Mouse (Mus musculus) midbrain, embryonic 11.5 days (tissue): ENCODE results near the gene Cys1. TPM values are rescaled to one million over a fixed set of nuclear protein-coding genes. Genes with fewer than 3 reads are reported as not detected.
A peak's percentile ranks its signal among the peaks of the same experiment; 100 is the strongest.

Experiments
- ATAC-seq: fragments of 200-750 bp; cut with Nextera tagmentation; 2 replicates; pipeline ENCODE4 v1.8.0; 2017; ENCODE audit warnings: moderate TSS enrichment, moderate library complexity; ENCODE audit not compliant: low FRiP score
- DNase-seq: peaks from one replicate; pipeline ENCODE4 v3.0.0; 2015; ENCODE audit warnings: low spot score; ENCODE audit errors: missing footprints
- H3K27ac ChIP-seq: fragments of 300-500 bp; sonication (generic); 2 replicates; pipeline ENCODE4 v1.5.1; 2014; ENCODE audit warnings: low read depth, low read length
- H3K27me3 ChIP-seq: fragments of 300-500 bp; sonication (generic); 2 replicates; pipeline ENCODE4 v1.6.1; 2014; ENCODE audit warnings: mild to moderate bottlenecking, low read length, moderate library complexity, mixed read lengths; ENCODE audit not compliant: control insufficient read depth, insufficient read depth
- H3K36me3 ChIP-seq: fragments of 300-500 bp; sonication (generic); 2 replicates; pipeline ENCODE4 v1.6.1; 2014; ENCODE audit warnings: mild to moderate bottlenecking, low read length, moderate library complexity, mixed read lengths; ENCODE audit not compliant: control insufficient read depth, insufficient read depth
- H3K4me1 ChIP-seq: fragments of 300-500 bp; sonication (generic); 2 replicates; pipeline ENCODE4 v1.6.1; 2014; ENCODE audit warnings: low read length; ENCODE audit not compliant: control insufficient read depth, insufficient read depth
- H3K4me2 ChIP-seq: fragments of 300-500 bp; sonication (generic); 2 replicates; pipeline ENCODE4 v1.6.1; 2014; ENCODE audit warnings: mild to moderate bottlenecking, moderate library complexity
- H3K4me3 ChIP-seq: fragments of 300-500 bp; sonication (generic); 2 replicates; pipeline ENCODE4 v1.5.1; 2014; ENCODE audit warnings: low read depth, low read length
- H3K9ac ChIP-seq: fragments of 300-500 bp; sonication (generic); 2 replicates; pipeline ENCODE4 v1.6.1; 2014; ENCODE audit warnings: low read length
- H3K9me3 ChIP-seq: fragments of 300-500 bp; sonication (generic); 2 replicates; pipeline ENCODE4 v1.6.1; 2016; ENCODE audit warnings: low read length; ENCODE audit not compliant: control insufficient read depth
- WGBS: fragments of 180-500 bp; shearing (Covaris S2); extraction: QIAGEN DNeasy Blood & Tissue Kit; methylation state at CpG from one replicate; pipeline ENCODE4 v1.1.7; 2014; 5-methylcytosine and 5-hydroxymethylcytosine counted together
- polyA plus RNA-seq: library from polyadenylated mRNA; unstranded; fragments of >200 nt; fragmentation: Nextera tagmentation; extraction: Ambion mirVana; gene quantifications from 2 replicates; pipeline ENCODE4 v1.2.1, GENCODE M21; 2014

The Cys1 gene
- polyA plus RNA-seq, 1 experiment from 2014 or later, result 0.57 TPM

- Histone ChIP-seq H3K4me2 (no peak overlapping the region), H3K36me3 (no peaks in the 10 kb centered on the region), H3K4me3 (no peak overlapping the region), H3K27ac (no peak overlapping the region; the same call in 1 of the 2 replicates), H3K4me1 (peaks cover 7% of the 10 kb centered on the region), H3K9me3 (no peaks in the 10 kb centered on the region; the same call in 1 of the 2 replicates), H3K9ac (no peak overlapping the region), H3K27me3 (no peaks in the 10 kb centered on the region)
- 61% methylated on average over 12 of the region's 12 CpGs for WGBS
- ATAC-seq, result peak; percentile 78
- no peak for DNase-seq
Measured at GRCm38 (mm10) chr12:24623486-24624251, 57.9 kb downstream of the Cys1 start.

- H3K4me2 ChIP-seq, result no peak overlapping the region
- H3K27ac ChIP-seq, result no peak overlapping the region
- H3K9me3 ChIP-seq, result no peaks in the 10 kb centered on the region; the same call in 1 of the 2 replicates
- H3K9ac ChIP-seq, result no peak overlapping the region
- ATAC-seq (no peak), DNase-seq (no peak)
- H3K36me3 ChIP-seq, result no peaks in the 10 kb centered on the region
- WGBS, result 87% methylated on average over 4 of the region's 4 CpGs
- H3K4me1 ChIP-seq, result peaks cover 7% of the 10 kb centered on the region
- H3K4me3 ChIP-seq, result no peak overlapping the region
- no peaks in the 10 kb centered on the region for H3K27me3 ChIP-seq
Measured at GRCm38 (mm10) chr12:24619436-24619835, 62.2 kb downstream of the Cys1 start.

Other genes with a start within 250 kb of the Cys1 start
- 32.4 and 33.0 TPM in 2 replicates for gene Taf1b, start 183.5 kb downstream of the Cys1 start, polyA plus RNA-seq
- gene Grhl1, start 109.5 kb downstream of the Cys1 start, polyA plus RNA-seq, result 0.63 and 0.68 TPM in 2 replicates
- 15.8 and 17.0 TPM in 2 replicates for gene Klf11, start 30.5 kb downstream of the Cys1 start, polyA plus RNA-seq
- gene Rrm2, start 26.4 kb upstream of the Cys1 start, polyA plus RNA-seq, result 542 and 553 TPM in 2 replicates
- gene Mboat2, start 149.1 kb upstream of the Cys1 start, polyA plus RNA-seq, result 58.3 and 66.9 TPM in 2 replicates